Mouse (Mus musculus) kidney, adult 8-10 months (tissue): ENCODE results near the gene Epha6.

Experiments
- DNase-seq, 2 experiments: peaks; one replicate each; pipeline ENCODE4 v3.0.0; 2022

The Epha6 gene

DNA sequence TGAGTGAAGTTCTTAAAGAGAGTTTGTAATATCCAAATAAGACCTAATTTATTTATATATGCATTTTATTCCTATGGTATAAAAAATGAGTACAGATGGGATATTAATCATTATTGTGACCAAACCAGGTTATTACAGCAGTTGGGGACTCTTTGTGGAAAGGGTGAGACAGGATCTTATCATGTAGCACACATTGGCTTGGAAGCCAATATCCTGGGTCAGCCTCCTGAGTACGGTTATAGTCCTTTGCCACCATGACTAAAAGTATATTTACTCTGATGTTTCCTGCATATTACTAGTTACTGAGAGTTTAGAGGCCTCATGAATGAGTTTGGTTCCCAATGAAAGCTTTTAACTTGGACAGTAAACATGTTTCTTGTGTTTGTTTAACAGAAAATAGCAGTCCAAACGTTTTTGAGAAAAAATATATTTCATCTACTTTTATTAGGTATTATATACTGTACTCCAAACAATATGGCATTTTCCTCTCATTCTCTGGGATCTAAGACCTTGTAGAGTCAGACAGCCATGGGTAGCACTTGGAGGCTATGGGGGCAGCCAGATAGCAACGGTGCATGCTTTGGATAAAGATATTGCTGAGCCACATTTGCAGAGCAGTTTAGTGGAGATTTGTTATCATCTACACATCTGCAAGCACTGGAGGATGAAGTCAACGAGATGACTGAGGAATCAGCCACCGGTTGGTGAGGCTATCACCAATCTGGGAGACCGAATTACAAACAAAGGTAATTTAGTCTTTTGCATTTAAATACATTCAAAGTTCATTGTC, 340.4 kb downstream of the Epha6 start:
- DNase-seq, result no peak

DNA sequence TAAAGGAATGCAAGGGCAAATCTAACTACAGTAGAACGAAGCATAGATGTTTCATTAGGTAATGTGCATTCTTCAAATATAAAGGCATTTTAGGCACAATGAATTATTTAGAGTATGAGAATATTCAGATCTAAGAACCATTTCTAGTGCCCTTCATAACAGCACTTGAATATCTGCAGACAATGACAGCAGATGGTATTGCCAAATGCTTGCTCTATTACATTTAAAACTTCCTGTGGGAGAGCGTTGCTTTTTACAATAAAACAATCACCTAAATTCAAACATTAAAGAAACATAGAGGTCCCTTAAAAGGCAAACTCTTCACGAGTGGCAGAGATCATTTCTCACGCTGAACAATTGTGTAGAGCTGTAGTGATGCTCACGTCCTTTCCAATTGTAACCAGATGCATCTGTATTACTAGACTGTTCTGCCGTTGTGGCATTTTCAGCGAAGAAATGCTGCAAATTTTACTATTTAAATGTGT, 347.1 kb downstream of the Epha6 start:
- DNase-seq, result no peak

DNA sequence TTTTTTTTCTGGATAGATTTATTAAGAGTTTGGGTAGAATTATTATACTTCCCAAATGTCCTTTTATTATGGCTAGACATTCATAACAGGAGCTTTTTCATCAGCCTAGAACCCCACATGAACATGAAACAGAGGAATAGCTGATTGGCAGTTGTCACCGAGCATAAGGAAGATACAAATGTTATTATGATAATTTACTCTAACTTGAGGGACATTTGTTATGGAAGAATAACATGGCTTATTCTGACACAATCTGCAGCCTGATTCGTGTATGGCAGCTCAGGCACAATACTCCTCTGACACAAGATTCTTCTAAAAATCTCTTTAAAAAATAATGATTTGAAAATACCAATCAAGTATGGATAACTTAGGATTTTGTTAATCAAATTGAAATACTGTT, 347.7 kb downstream of the Epha6 start:
- DNase-seq, result no peak

DNA sequence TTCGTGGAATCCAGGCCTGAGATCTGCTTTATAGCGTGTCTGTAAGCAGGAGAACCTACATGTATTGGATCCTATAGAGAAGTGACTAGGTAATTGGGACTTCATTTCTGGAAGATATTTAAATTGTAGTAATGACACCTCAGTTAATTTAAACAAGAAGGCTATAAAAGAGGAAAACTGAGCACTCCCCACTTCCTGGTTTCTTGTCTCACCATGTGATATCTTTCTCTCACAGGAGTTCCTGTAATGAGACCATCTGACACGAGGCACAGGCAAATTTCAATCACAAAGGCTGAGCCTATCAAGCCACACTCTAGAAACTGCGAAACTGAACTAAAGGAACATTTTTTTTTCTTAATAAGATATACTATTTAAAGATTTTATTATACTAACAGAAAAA, 348.3 kb downstream of the Epha6 start:
- no peak for DNase-seq

DNA sequence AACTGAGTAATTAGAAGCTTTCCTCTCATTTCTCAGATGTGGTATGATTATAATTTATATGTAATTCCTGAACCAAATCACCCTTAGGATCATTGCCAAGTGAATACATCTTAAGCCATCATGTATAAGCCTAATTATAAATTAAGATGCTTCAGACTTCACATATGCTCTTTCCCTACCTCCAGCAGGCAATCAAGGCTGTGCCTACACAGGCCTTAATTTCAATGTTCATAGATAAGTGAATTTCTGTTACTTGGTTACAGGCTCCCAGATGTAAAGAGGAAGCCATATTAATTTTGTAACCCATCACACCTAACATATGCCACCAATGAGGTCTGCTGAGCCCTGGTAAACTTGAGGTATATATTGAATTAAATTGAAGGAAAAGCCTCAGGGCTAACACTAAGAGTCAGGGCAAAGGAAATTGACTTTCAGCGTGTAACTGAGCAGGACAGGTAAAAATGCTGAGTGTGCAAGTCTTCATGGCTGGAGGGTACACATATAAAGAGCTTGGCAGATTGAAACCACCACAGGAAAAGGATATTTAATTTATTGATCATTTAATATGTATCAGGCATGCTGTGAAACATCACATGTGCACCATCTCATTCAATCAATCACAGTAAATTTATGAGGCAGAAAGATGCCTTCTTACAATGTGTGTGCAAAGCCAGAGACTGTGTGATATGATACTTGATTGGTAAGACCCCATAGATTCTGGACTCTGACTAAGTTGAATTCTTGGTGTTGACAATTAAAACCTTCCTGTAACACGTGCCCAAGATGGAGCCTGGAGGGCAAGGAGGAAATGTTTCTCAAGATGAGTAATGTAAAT, 365.8 kb downstream of the Epha6 start:
- DNase-seq, result no peak

DNA sequence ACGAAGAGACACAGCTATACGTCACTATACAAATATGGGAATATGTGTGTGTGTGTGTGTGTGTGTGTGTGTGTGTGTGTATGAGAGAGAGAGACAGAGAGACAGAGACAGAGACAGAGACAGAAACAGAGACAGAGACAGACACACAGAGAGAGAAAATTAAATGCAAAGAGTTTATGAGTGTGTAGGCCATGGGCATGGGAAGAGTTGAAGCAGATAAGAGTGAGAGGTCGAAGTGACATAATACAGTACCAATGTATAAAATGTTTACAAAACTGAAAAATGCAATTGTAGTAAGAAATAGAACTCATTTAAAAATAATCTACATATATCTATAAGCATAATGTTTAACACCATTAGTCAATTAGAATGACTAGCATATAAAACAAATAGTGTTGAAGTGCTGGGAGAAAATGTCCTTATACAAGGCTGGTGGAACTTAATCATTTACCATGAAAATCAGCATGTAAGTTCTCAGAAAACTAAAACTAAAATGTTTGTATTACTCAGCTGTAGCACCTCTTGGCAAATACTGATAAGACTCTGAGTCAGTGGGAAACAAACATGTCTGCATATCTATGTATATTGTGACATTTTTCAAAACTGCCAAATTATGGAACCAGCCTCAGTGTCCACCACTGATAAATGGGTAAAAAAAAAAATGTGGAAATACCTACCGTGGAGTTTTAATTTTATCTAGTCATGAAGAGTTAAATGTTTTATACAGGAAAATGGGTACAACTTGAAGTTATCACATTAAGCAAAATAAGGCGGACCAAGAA, 371.2 kb downstream of the Epha6 start:
- DNase-seq, result no peak

DNA sequence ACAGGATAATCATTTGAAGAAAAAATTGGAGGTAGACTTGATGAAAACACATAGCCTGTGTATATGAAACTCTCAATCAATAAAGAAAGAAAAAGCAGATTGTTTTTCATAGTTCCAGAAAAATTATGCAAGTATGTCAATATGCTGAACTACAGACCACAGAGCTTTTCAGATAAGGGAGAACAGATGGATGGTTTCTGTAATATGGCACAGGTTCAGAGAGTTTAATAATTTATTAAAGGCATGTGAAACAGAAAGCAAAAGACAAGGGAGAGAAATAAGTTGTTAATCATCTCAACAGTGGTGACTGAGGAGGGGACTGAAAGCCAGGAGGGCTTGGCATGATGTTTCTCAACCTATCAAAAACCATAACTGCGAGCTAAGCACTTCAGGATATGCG, 372.3 kb downstream of the Epha6 start:
- no peak for DNase-seq

DNA sequence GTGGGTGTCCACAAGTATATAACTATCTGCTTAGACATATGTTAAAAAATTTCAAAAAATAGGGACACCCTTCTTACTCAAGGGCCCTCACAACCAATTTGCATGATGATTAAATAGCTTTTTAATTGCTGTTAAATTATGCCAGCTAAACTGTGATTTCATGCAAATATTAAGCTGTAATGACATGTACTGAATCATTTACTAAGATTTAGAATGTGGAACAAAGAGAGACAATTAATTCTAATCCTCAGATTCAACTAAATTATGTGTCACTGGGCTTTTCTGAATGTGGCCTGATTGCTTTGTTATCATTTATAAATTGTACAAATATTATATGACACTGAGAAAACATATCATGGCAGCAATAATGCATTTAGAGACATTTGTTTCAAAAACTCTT, 396.2 kb downstream of the Epha6 start:
- DNase-seq, result no peak

DNA sequence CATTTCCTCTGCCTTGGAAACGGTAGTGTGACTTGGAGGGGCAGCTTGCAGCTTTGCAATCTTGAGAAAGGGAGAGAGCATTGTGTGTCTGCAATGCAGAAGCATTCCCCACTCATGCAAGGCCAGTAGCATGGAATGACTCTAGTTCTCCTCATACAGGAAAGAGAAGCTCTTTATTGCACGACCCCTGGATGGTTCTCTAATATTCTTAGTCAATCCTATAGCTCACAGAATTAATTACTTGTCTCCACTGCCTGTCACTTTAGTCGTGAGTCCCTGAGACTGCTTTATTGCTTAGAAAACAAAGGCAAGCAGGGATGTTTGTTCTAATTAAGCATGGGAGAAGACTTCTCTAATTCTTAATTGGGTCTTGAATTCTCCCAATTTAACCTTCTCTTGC, 429.8 kb downstream of the Epha6 start:
- DNase-seq, result no peak

DNA sequence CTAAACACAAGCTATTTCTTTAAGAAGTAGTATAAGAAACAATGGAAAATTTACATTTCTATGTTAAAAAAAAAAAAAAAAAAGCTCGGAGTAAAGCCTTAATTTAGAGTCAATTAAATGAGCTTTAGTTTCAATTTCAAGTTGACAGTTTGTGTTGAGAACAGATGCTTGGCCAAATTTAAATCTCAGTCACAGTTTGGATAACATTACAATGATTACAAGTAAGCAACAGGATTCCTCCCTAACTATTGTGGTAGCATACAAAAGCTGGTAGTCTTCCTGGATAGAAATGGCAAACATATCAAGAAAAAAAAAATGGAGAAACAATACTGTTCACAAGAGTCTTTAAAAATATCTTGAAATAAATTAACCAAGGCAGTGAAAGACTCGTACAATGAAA, 452.9 kb downstream of the Epha6 start:
- no peak for DNase-seq

DNA sequence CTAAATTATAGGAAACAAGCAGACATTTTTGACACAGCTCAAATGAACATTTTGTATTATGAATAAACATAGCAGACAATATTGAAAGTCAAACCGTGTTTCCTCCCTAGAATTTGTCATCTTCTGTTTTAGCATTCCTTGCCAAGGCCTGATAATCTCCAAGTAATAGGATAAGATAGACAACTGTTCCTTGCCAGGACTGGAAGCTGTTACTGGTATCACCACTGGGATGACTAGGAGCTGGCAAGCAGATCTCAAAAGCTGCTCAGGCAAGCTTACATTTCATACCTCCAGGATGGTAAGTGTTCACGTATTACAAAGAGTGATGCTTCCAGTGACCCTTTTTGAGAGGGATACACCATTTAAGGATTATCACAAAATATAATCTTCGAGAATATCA, 461.0 kb downstream of the Epha6 start:
- no peak for DNase-seq

DNA sequence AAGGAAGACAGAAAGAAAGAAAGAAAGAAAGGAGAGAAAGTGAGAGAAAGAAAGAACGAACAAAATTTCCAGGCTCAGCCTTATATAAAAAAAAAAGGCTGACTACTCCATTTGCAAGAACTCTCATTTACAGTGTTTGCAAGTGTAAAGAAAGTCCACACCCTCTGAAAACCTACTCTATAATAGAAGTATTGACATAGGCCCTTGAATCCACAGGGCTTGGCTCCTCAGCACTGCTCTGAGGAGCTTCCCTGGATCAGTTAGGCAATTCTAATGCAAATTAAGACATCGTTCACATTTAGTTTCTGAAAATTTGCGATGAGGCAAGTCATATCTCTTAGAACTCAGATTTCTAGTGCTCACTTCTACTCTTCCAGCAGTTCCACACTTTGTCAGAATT, 483.9 kb downstream of the Epha6 start:
- no peak for DNase-seq

DNA sequence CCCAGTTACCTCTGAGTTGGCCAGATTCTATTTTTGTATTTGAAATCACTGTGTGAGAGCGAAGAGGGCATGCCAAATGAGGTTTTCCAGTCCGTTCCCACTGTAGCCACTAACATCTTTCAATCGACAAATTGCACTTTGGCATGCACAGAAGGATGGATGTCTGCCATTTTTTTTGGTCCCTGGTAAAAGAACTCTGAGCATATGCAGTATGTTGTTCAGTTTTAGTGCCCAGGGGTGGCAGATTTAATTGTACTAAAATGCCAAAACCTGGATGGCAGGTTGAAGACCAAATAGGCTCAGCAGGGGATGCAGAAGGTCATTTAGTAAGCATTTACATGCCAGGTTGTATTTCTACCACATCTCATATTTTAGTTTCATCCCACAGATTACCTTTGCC, 503.1 kb downstream of the Epha6 start:
- DNase-seq, result no peak

DNA sequence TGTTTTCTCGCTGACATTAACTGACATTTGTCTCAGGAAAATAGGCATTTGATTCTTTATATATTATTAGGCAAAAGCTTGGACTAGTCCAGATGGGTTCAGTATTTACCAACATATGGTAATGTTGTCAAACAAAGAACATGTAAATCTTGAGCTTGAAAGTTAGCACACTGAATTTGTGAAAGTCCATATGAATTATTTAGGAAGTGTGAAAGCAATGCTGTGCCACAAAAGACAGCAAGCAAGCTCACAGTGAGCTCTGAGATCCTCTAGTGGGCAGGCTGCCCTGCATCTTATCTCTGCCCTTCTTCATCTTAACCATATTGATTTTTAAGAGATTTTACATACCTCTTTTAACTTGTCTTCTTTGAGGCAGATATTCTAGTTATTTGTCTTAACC, 510.0 kb downstream of the Epha6 start:
- DNase-seq, result no peak

DNA sequence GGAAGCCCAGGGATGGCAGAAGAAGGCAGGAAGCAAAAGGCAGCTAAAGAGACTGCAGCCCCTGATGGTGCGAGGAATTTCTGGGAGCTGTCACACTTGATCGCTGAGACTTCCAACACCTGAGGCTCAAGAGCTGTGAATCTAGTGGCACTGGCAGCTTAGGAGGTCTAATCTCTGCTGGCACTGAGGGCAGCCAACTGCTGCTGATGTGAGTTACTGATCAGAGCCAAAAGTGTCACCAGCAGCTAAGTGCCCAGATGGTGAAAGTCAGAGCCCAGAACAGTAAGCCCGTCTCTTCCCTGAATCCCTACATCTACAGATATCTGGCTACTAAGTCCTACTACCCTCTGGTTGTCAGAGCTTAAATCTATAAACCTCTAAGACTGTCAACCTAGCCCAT, 518.4 kb downstream of the Epha6 start:
- DNase-seq, result no peak

DNA sequence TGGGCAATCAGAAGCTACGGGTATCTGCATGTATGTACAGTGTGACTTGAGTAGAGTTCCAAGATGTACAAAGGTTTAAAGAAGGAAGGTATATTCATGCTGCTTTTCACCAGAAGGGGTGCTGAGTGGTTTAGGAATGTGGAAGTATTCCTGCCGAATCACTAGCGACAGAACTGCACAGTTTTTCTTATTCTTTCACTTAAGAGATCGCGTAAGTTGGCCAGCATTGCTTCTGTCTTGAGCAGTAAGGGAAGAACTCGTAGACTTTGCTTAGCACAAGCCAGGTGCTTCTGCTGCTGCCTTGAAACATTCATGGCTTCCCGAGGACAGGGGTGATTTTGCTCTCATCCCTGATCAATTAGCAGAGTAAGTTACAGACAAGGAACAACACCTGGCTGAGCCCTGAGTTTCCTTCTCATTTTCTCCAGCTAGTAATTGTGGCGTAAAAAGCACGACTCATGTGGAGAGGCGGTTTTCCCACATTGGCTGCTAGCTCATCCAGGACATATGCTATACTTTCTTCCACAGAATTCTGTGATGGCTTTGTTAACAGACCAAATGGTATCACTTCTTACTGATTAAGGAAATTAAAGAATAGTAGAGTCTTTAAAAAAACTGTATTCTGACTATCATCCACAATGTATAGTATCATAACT, 534.7 kb downstream of the Epha6 start:
- DNase-seq, result no peak

DNA sequence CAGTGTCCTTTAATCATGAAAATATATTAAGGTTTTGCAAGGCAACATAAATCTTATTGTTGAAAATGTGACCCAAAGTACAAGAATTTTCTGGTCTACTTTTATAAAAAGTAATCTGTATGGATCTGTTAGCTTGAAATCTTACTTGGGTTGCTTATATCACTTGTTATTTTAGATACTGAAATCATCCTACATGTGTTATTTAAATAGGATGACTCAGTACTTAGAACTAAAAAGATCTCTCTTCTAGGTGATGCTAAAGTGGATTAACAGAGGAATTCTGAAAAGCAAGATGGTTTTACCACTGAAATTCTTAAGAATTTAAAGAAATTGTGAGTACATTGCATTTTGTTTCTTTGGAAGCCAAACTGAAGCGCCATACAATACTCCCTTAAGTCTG, 561.5 kb downstream of the Epha6 start:
- no peak for DNase-seq

DNA sequence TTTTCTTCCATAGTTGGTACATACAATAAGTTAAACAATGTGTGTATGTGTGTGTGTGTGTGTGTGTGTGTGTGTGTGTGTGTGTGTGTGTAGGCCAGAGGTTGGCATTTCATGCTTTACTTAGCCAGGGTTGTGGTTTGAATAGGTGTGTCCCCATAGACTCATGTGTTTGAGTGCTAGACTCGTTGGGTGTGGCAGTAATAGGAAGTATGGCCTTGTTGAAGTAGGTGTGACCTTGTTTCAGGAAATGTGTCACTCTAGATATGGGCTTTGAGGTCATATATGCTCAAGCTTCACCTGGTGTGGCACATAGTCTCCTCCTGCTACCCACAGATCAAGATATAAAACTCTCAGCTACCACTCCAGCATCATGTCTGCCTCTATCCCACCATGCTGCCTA, 577.0 kb downstream of the Epha6 start:
- DNase-seq, result no peak

DNA sequence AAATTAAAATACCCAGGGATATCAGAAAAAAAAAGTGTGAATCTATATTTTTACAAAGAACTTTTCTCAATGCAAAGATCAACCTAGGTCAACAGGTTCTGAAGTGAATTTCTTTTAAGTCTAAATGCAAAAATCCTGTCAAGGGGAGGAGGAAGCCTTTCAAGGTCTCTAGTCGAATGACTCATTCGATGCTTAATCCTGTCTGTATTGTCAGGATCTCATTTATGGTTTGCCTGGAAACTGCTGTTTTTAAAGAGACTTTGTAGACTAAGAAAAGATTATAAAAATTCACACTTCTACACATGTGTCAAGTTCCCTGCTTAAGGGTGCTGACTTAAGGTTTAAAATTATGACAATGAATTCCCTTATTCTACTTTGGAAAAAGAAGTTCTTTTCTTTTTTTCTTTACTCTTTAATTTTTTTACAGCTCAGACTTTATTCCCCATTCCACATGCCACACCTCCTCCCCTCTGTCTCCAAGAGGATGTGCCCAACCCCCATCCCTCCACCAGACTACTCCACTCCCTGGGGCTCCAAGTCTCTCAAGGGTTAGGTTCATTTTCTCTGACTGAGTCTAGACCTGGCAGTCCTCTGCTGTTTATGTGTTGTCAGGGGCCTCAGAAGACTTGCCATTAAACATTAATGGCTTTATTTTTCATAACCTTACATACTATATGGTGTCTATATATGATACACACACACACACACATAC, 598.3 kb downstream of the Epha6 start:
- no peak for DNase-seq

DNA sequence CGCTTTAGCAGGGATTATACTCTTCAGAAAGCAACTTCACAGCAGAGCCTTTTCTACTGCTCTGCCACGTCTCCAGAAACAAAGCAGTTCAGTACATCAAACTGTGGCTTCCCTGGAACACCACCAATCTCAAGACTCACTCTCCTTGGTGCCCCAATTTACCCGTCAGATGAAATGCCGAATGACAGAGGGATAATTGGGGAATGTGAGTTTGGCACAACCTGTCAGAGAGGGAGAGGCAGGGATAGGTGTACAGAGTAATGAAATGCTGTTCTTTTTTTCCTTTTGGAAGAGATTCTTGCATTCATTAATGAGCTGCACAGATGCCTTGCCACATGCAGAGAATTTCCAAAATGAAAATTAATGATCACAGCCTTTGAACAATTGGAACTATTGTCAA, 635.5 kb downstream of the Epha6 start:
- no peak for DNase-seq

DNA sequence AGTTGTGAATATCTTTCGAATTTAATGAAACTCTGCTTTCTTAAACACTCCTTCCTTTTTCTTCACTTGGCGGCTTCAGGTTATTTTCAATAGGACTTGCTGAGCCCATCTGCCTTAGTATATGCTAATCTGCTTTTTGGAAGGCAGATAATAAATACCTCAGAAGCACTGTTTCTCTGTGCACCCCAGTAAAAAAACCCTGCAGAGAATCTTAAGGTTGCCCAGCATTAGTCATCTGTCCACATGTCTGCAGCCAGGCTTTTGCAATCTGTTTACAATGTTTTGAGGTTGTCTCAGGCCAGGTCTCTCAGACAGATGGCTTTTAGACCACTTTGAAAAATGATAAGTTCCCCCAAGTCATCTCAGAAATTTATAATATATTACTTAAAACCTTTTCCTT, 649.6 kb downstream of the Epha6 start:
- no peak for DNase-seq

DNA sequence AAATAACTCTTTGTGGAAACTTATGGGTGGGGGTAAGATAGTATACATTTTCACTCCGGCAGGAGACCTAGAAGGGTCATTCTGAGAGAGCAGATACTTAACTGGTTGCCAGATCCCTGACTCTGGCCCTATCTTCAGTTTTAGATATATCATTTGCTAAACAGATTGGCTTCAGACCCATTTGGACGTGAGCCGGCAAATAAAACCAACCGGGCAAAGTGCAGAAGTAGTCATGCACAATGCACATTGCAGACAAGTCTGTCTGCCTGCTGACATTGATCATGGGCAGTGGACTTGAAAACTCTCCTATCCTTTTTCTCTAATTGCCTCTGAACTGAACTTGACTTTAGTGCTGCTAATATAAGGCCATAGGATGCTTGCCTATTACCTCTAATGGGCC, 681.6 kb downstream of the Epha6 start:
- peak; percentile 57 to 74 for DNase-seq
